Comparison of ENCODE assay signal across 23 mouse cellular contexts in genomic region chr1:134911892-134912291, GRCm38 (mm10). TPM values are rescaled to one million over a fixed set of nuclear protein-coding genes. Genes with fewer than 3 reads are reported as not detected.
DNase-seq lines count a peak whose midpoint lies in the region; ATAC-seq and TF ChIP-seq lines count a peak whose summit lies in the region.
"Had no signal": no experiment of that assay in that cellular context is flagged by ENCODE, and none has a peak within 500 bp of the region (broad histone marks: within the 10 kb centered on the region; RNA-seq: fewer than 3 reads in every experiment).

No protein-coding gene starts in this region.

- no peak for TF ChIP-seq CTCF in lung, adult 2 months (IDR thresholded peaks at IDR 0.05; ENCODE audit: insufficient read depth, low read length)

- no peak overlapping the region for H3K9ac ChIP-seq in heart, embryonic 12.5 days
- no peak overlapping the region for H3K9ac ChIP-seq in midbrain, embryonic 11.5 days (ENCODE audit: low read length)
- H3K9ac ChIP-seq: embryonic facial prominence, embryonic 15.5 days; forebrain, postnatal 0 days; hindbrain, embryonic 14.5 days; limb, embryonic 15.5 days; liver, embryonic 15.5 days; midbrain, embryonic 15.5 days had no signal

- peak; percentile 76 for DNase-seq in gastrocnemius, adult 18-20 months (ENCODE audit: low spot score)
- DNase-seq in gastrocnemius, postnatal 4 days (ENCODE audit: low spot score in 2 of 2) = no peak
- DNase-seq in gastrocnemius, postnatal 14 days = peak; percentile 29
- peak; percentile 39 for DNase-seq in heart, postnatal 4 days
- no peak for DNase-seq in lung, adult 2 months
- DNase-seq in midbrain, embryonic 11.5 days (ENCODE audit: low spot score, missing footprints) = no peak
- no peak for DNase-seq in ovary, adult 18-20 months (ENCODE audit: low spot score)
- DNase-seq: cerebellum, adult 2 months; cerebellum, postnatal 36 days; forebrain, postnatal 0 days; kidney, adult 8-10 months; kidney, postnatal 25 days; lung, postnatal 10 days; right cerebral cortex, postnatal 25 days; thymus, postnatal 4 days had no signal

- no peaks in the 10 kb centered on the region for H3K36me3 ChIP-seq in heart, embryonic 12.5 days
- no peaks in the 10 kb centered on the region for H3K36me3 ChIP-seq in midbrain, embryonic 11.5 days (ENCODE audit: control insufficient read depth, insufficient read depth, low read length)
- H3K36me3 ChIP-seq: embryonic facial prominence, embryonic 15.5 days; limb, embryonic 15.5 days; liver, embryonic 15.5 days; midbrain, embryonic 15.5 days had no signal

- intact Hi-C loops in gastrocnemius, postnatal 14 days (cut with DNase I; ENCODE audit: low total_unique reads) = no loop called here

- no peak overlapping the region for H3K4me3 ChIP-seq in heart, embryonic 12.5 days
- no peak overlapping the region for H3K4me3 ChIP-seq in lung, adult 2 months (replicated peaks; ENCODE audit: extremely low read depth, low read depth, low read length)
- H3K4me3 ChIP-seq in midbrain, embryonic 11.5 days (ENCODE audit: low read depth, low read length) = no peak overlapping the region
- H3K4me3 ChIP-seq: embryonic facial prominence, embryonic 15.5 days; limb, embryonic 15.5 days; liver, embryonic 15.5 days; megakaryocyte, embryonic 14.5 days; midbrain, embryonic 15.5 days; myocyte had no signal

- TF ChIP-seq POLR2A in lung, adult 2 months (IDR thresholded peaks at IDR 0.05; ENCODE audit: borderline replicate concordance, extremely low read depth, low read depth, low read length) = no peak

- no peaks in the 10 kb centered on the region for H3K9me3 ChIP-seq in heart, embryonic 12.5 days (replicated peaks)
- no peaks in the 10 kb centered on the region for H3K9me3 ChIP-seq in midbrain, embryonic 11.5 days (ENCODE audit: control insufficient read depth, low read length)
- H3K9me3 ChIP-seq: embryonic facial prominence, embryonic 15.5 days; limb, embryonic 15.5 days; liver, embryonic 15.5 days; megakaryocyte, embryonic 14.5 days; midbrain, embryonic 15.5 days had no signal

- peaks cover 52% of the 10 kb centered on the region for H3K4me1 ChIP-seq in heart, embryonic 12.5 days (replicated peaks)
- H3K4me1 ChIP-seq in lung, adult 2 months (ENCODE audit: control insufficient read depth, insufficient read depth, low read length) = no peaks in the 10 kb centered on the region
- no peaks in the 10 kb centered on the region for H3K4me1 ChIP-seq in midbrain, embryonic 11.5 days (ENCODE audit: control insufficient read depth, insufficient read depth, low read length)
- H3K4me1 ChIP-seq: liver, embryonic 15.5 days; midbrain, embryonic 15.5 days had no signal

- 57% methylated on average over 4 of the region's 4 CpGs for WGBS in heart, embryonic 12.5 days
- WGBS in lung, adult 2 months = 75% methylated on average over 4 of the region's 4 CpGs
- WGBS in midbrain, embryonic 11.5 days = 89% methylated on average over 4 of the region's 4 CpGs

- ATAC-seq in heart, embryonic 12.5 days (ENCODE audit: insufficient number of reproducible peaks, low FRiP score) = no peak
- no peak for ATAC-seq in midbrain, embryonic 11.5 days (ENCODE audit: low FRiP score)
- ATAC-seq: forebrain, postnatal 0 days; midbrain, embryonic 15.5 days had no signal

- H3K4me2 ChIP-seq in heart, embryonic 12.5 days = no peak overlapping the region
- no peak overlapping the region for H3K4me2 ChIP-seq in midbrain, embryonic 11.5 days
- H3K4me2 ChIP-seq: embryonic facial prominence, embryonic 15.5 days; hindbrain, embryonic 14.5 days; limb, embryonic 15.5 days; liver, embryonic 15.5 days; midbrain, embryonic 15.5 days had no signal

- peak overlapping the region; percentile 79 for H3K27ac ChIP-seq in heart, embryonic 12.5 days (ENCODE audit: poor library complexity, severe bottlenecking)
- no peak overlapping the region for H3K27ac ChIP-seq in midbrain, embryonic 11.5 days (ENCODE audit: low read depth, low read length)
- H3K27ac ChIP-seq: embryonic facial prominence, embryonic 15.5 days; hindbrain, embryonic 14.5 days; limb, embryonic 15.5 days; liver, embryonic 15.5 days; midbrain, embryonic 15.5 days had no signal

- H3K27me3 ChIP-seq in heart, embryonic 12.5 days (replicated peaks) = no peaks in the 10 kb centered on the region
- H3K27me3 ChIP-seq in midbrain, embryonic 11.5 days (ENCODE audit: control insufficient read depth, insufficient read depth, low read length) = no peaks in the 10 kb centered on the region
- H3K27me3 ChIP-seq: embryonic facial prominence, embryonic 15.5 days; limb, embryonic 15.5 days; liver, embryonic 15.5 days; megakaryocyte, embryonic 14.5 days; midbrain, embryonic 15.5 days had no signal

RNA-seq across cellular contexts. Expression of gene Ppp1r12b, which starts 43.9 kb away (rescaled TPM):
- 100 to 1,000 TPM; 152 to 171 TPM for total RNA-seq in gastrocnemius, adult 18-20 months (2021)
- total RNA-seq in gastrocnemius, postnatal 4 days (2021) = 100 to 1,000 TPM; 181 to 205 TPM
- total RNA-seq in gastrocnemius, postnatal 14 days (2021) = 100 to 1,000 TPM; 183 to 217 TPM
- polyA plus RNA-seq in heart, embryonic 12.5 days (2016; fragmentation: Nextera tagmentation; extraction: Ambion mirVana) = 29.6 and 31.2 TPM in 2 replicates
- total RNA-seq in heart, postnatal 4 days (2021) = 100 to 1,000 TPM; 118 to 124 TPM
- polyA plus RNA-seq in lung, adult 2 months (2012; rRNA removed) = 10.9 and 18.6 TPM in 2 replicates
- polyA plus RNA-seq in midbrain, embryonic 11.5 days (2014; fragmentation: Nextera tagmentation; extraction: Ambion mirVana) = 7.5 and 9.2 TPM in 2 replicates

RNA-seq across cellular contexts. Expression of gene Ube2t, which starts 50.5 kb away (rescaled TPM):
- 1 to 10 TPM; 5.5 to 6.6 TPM for total RNA-seq in gastrocnemius, adult 18-20 months (2021)
- total RNA-seq in gastrocnemius, postnatal 4 days (2021) = 1 to 10 TPM; 9.2 to 9.5 TPM
- 10 to 100 TPM in 1 of 2 experiments, 1 to 10 TPM in 1; 5.8 to 11.5 TPM for total RNA-seq in gastrocnemius, postnatal 14 days (2021)
- 46.6 and 48.7 TPM in 2 replicates for polyA plus RNA-seq in heart, embryonic 12.5 days (2016; fragmentation: Nextera tagmentation; extraction: Ambion mirVana)
- 10 to 100 TPM; 22.6 to 24.2 TPM for total RNA-seq in heart, postnatal 4 days (2021)
- polyA plus RNA-seq in lung, adult 2 months (2012; rRNA removed) = 0.77 and 1.1 TPM in 2 replicates
- 48.2 and 54.0 TPM in 2 replicates for polyA plus RNA-seq in midbrain, embryonic 11.5 days (2014; fragmentation: Nextera tagmentation; extraction: Ambion mirVana)

Comparison
In these comparisons a context has a peak if more than half of its experiments do, and no peak if none do; other contexts are left out.
1. DNase-seq: peak in gastrocnemius, adult 18-20 months (single experiment), gastrocnemius, postnatal 14 days (single experiment) and heart, postnatal 4 days (single experiment); none in gastrocnemius, postnatal 4 days (0 of 2), lung, adult 2 months (single experiment), midbrain, embryonic 11.5 days (single experiment) and ovary, adult 18-20 months (single experiment).